ENCODE assay signal across 9 mouse cellular contexts in genomic region chr7:93336420-93336819, GRCm38 (mm10).
DNase-seq lines count a peak whose midpoint lies in the region; ATAC-seq and TF ChIP-seq lines count a peak whose summit lies in the region.
"Had no signal": no experiment of that assay in that cellular context is flagged by ENCODE, and none has a peak within 500 bp of the region (broad histone marks: within the 10 kb centered on the region; RNA-seq: fewer than 3 reads in every experiment).

No protein-coding gene starts in this region.

- ATAC-seq in common myeloid progenitor, adult 5-6 weeks (replicated peaks; ENCODE audit: low read depth, poor library complexity, severe bottlenecking) = 0 out of 2 replicates have a peak, but pooled peaks have one; percentile 50
- peak; percentile 88 for ATAC-seq in hindbrain, embryonic 14.5 days (ENCODE audit: low FRiP score)

- H3K4me1 ChIP-seq in cerebellum, adult 2 months (ENCODE audit: control insufficient read depth, insufficient read depth, low read length) = no peaks in the 10 kb centered on the region
- no peaks in the 10 kb centered on the region for H3K4me1 ChIP-seq in hindbrain, embryonic 14.5 days (replicated peaks; ENCODE audit: control insufficient read depth, insufficient read depth, low read length)
- H3K4me1 ChIP-seq: embryonic facial prominence, embryonic 15.5 days had no signal

- H3K4me3 ChIP-seq in cerebellum, adult 2 months (replicated peaks; ENCODE audit: insufficient read depth, low read depth, low read length) = no peak overlapping the region
- no peak overlapping the region for H3K4me3 ChIP-seq in hindbrain, embryonic 14.5 days (replicated peaks; ENCODE audit: low read length)
- H3K4me3 ChIP-seq: embryonic facial prominence, embryonic 15.5 days had no signal

- no peaks in the 10 kb centered on the region for H3K36me3 ChIP-seq in hindbrain, embryonic 14.5 days (replicated peaks; ENCODE audit: control insufficient read depth, insufficient read depth)
- H3K36me3 ChIP-seq: embryonic facial prominence, embryonic 15.5 days had no signal

- H3K9me3 ChIP-seq in hindbrain, embryonic 14.5 days (ENCODE audit: control insufficient read depth, low read length) = no peaks in the 10 kb centered on the region
- H3K9me3 ChIP-seq: embryonic facial prominence, embryonic 15.5 days had no signal

- no peak overlapping the region for H3K4me2 ChIP-seq in hindbrain, embryonic 14.5 days (replicated peaks)
- H3K4me2 ChIP-seq: embryonic facial prominence, embryonic 15.5 days had no signal

- H3K9ac ChIP-seq in hindbrain, embryonic 14.5 days = no peak overlapping the region
- H3K9ac ChIP-seq: embryonic facial prominence, embryonic 15.5 days had no signal

- peak; percentile 15; the same call in 1 of the 2 replicates for TF ChIP-seq CTCF in cerebellum, adult 2 months (IDR thresholded peaks at IDR 0.05; ENCODE audit: borderline replicate concordance, insufficient read depth, low read depth, low read length)

- TF ChIP-seq POLR2A in cerebellum, adult 2 months (IDR thresholded peaks at IDR 0.05; ENCODE audit: borderline replicate concordance, insufficient read depth, low read length) = no peak

- whole genome bisulfite sequencing in cerebellum, adult 2 months = 11% methylated on average over 1 of the region's 1 CpGs
- WGBS in hindbrain, embryonic 14.5 days = 22% methylated on average over 1 of the region's 1 CpGs

- intact Hi-C loops in left cerebral cortex, postnatal 14 days (cut with DNase I) = loop anchor here (5.0 kb wide), 1 partner anchor 711 kb away; no protein-coding TSS in a partner anchor
- intact Hi-C loops in gastrocnemius, postnatal 14 days (cut with DNase I; ENCODE audit: low total_unique reads) = no loop called here

- no peaks in the 10 kb centered on the region for H3K27me3 ChIP-seq in cerebellum, adult 2 months (ENCODE audit: control insufficient read depth, insufficient read depth, low read length)
- H3K27me3 ChIP-seq in hindbrain, embryonic 14.5 days (ENCODE audit: control insufficient read depth, insufficient read depth, low read length) = no peaks in the 10 kb centered on the region
- H3K27me3 ChIP-seq: embryonic facial prominence, embryonic 15.5 days had no signal

- no peak for DNase-seq in cerebellum, adult 2 months
- DNase-seq in cerebellum, adult 11-12 months = no peak
- DNase-seq in hindbrain, embryonic 14.5 days (ENCODE audit: low spot score) = peak; percentile 73
- peak; percentile 59 to 69 for DNase-seq in left cerebral cortex, postnatal 14 days (ENCODE audit: low spot score in 2 of 2)
- DNase-seq in right cerebral cortex, postnatal 25 days = peak; percentile 37
- DNase-seq in gastrocnemius, postnatal 14 days = no peak
- DNase-seq in liver = no peak

- H3K27ac ChIP-seq in cerebellum, adult 2 months (ENCODE audit: insufficient read depth, low read length) = no peak overlapping the region
- no peak overlapping the region for H3K27ac ChIP-seq in hindbrain, embryonic 14.5 days
- H3K27ac ChIP-seq: embryonic facial prominence, embryonic 15.5 days had no signal

Comparison
In these comparisons a context has a peak if more than half of its experiments do, and no peak if none do; other contexts are left out.
1. DNase-seq: peak in hindbrain, embryonic 14.5 days (single experiment), left cerebral cortex, postnatal 14 days (2 of 2) and right cerebral cortex, postnatal 25 days (single experiment); none in cerebellum, adult 2 months (0 of 2), cerebellum, adult 11-12 months (single experiment), gastrocnemius, postnatal 14 days (single experiment) and liver (single experiment).